Mouse (Mus musculus): ENCODE results near the gene Acp7.

DNA sequence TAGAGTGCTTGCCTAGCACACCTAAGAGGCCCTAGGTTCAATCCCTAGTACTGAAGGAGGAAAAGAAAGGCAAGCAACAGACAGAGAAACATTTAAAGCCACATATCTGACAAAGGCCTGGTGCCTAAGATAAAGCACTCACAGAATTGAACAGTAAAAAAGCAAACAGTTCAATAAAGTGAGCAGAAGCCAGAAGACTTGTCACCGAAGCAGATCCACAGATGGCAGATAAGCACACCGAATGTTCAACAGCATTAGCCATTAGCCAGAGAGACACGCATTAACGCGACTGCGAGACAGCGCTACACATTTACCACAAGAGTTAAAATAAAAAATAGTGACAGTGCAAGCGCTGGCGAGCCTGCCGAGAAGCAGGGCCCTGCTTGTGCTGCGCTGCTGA is 48.3 kb downstream of the Acp7 start:
- no peak for TF ChIP-seq POLR2A (IDR thresholded peaks at IDR 0.05; ENCODE audit: control insufficient read depth, low read depth, low read length)
- TF ChIP-seq CTCF (IDR thresholded peaks at IDR 0.05; ENCODE audit: control insufficient read depth, insufficient read depth, insufficient replicate concordance, low read depth, low read length), result no peak

Measured in testis, adult 2 months (tissue).